Mouse (Mus musculus): ENCODE data around the gene Smyd3.

Gene Smyd3

GRCm38 (mm10) chr1:179517713-179518465, at the start of gene Smyd3:
TSS of gene Smyd3 (minus strand) at chr1:179518041.
- ChIA-PET CTCF (interaction anchor here in 3 of 4 experiments (0.5 to 2.9 kb wide), 26 partner anchors 9 to 822 kb away, joined by 3 to 17 read pairs (median 4); partner anchors contain the start of genes Cnst (in 2 of the 3) and Tfb2m (in 2 of the 3)), POLR2A (interaction anchor here (0.5 to 3.8 kb wide), 44 partner anchors 9 to 1181 kb away, joined by 3 to 34 read pairs (median 5); partner anchors contain the start of genes Cnst (in 2 of the 4), Sccpdh (in 2 of the 4) and Tfb2m (in 2 of the 4))

- POLR2A ChIA-PET, result interaction anchor here in 2 of 4 experiments (0.9 to 2.9 kb wide), 8 partner anchors 8 to 61 kb away, joined by 3 to 16 read pairs (median 4); no protein-coding TSS in a partner anchor
Observed at GRCm38 (mm10) chr1:179567558-179567957, 49.7 kb upstream of the Smyd3 start.

GRCm38 (mm10) chr1:179563926-179564325, 46.1 kb upstream of the Smyd3 start:
- CTCF ChIA-PET, result interaction anchor here in 1 of 4 experiments (1.2 kb wide), 1 partner anchor 61 kb away, joined by 4 read pairs; no protein-coding TSS in a partner anchor
- POLR2A ChIA-PET, result interaction anchor here in 3 of 4 experiments (0.7 to 3.0 kb wide), 9 partner anchors 10 to 42 kb away, joined by 3 to 16 read pairs (median 3); partner anchors contain the start of genes Cnst (in 2 of the 3) and Tfb2m (in 1 of the 3)

More at GRCm38 (mm10) chr1:179567558-179567957, 49.7 kb upstream of the Smyd3 start:
- CTCF ChIA-PET, result interaction anchor here in 1 of 4 experiments (1.9 kb wide), 1 partner anchor 50 kb away, joined by 6 read pairs; the partner anchor contains the start of gene Smyd3

GRCm38 (mm10) chr1:179563211-179563610, 45.4 kb upstream of the Smyd3 start:
- ChIA-PET POLR2A (interaction anchor here in 2 of 4 experiments (0.6 to 3.0 kb wide), 7 partner anchors 10 to 48 kb away, joined by 3 to 16 read pairs (median 5); partner anchors contain the start of genes Cnst (in 2 of the 2) and Tfb2m (in 1 of the 2)), CTCF (interaction anchor here in 1 of 4 experiments (1.2 kb wide), 1 partner anchor 61 kb away, joined by 4 read pairs; no protein-coding TSS in a partner anchor)

GRCm38 (mm10) chr1:179560845-179561430, 43.1 kb upstream of the Smyd3 start:
- CTCF ChIA-PET, result interaction anchor here in 1 of 4 experiments (0.6 kb wide), 1 partner anchor 103 kb away, joined by 4 read pairs; no protein-coding TSS in a partner anchor
- POLR2A ChIA-PET, result interaction anchor here in 2 of 4 experiments (0.6 to 3.8 kb wide), 14 partner anchors 8 to 63 kb away, joined by 3 to 55 read pairs (median 3); partner anchors contain the start of genes Cnst (in 1 of the 2), Smyd3 (in 1 of the 2) and Tfb2m (in 1 of the 2)

- POLR2A ChIA-PET, result interaction anchor here (0.6 to 3.8 kb wide), 29 partner anchors 8 to 102 kb away, joined by 3 to 55 read pairs (median 4); partner anchors contain the start of genes Cnst (in 3 of the 4), Tfb2m (in 3 of the 4) and Smyd3 (in 1 of the 4)
- CTCF ChIA-PET, result interaction anchor here in 3 of 4 experiments (0.7 to 1.5 kb wide), 6 partner anchors 33 to 730 kb away, joined by 3 to 10 read pairs (median 4); partner anchors contain the start of gene Smyd3 (in 1 of the 3)
Observed at GRCm38 (mm10) chr1:179559446-179560194, 41.8 kb upstream of the Smyd3 start.

GRCm38 (mm10) chr1:179556921-179557320, 39.1 kb upstream of the Smyd3 start:
- POLR2A ChIA-PET, result interaction anchor here in 1 of 4 experiments (0.5 kb wide), 1 partner anchor 47 kb away, joined by 3 read pairs; no protein-coding TSS in a partner anchor
- CTCF ChIA-PET, result no interaction called here

- CTCF ChIA-PET, result no interaction called here
- POLR2A ChIA-PET, result interaction anchor here in 3 of 4 experiments (1.1 to 2.8 kb wide), 6 partner anchors 10 to 51 kb away, joined by 3 to 11 read pairs (median 4); no protein-coding TSS in a partner anchor
Observed at GRCm38 (mm10) chr1:179553949-179554347, 36.1 kb upstream of the Smyd3 start.

GRCm38 (mm10) chr1:179553197-179553948, 35.5 kb upstream of the Smyd3 start:
- POLR2A ChIA-PET, result interaction anchor here (0.5 to 2.8 kb wide), 14 partner anchors 10 to 649 kb away, joined by 3 to 11 read pairs (median 3); partner anchors contain the start of gene Smyd3 (in 1 of the 4)
- CTCF ChIA-PET, result interaction anchor here in 2 of 4 experiments (0.6 to 0.7 kb wide), 2 partner anchors 22 to 322 kb away, joined by 3 to 7 read pairs; no protein-coding TSS in a partner anchor

- POLR2A ChIA-PET, result interaction anchor here (0.5 to 2.8 kb wide), 15 partner anchors 10 to 649 kb away, joined by 3 to 11 read pairs (median 3); partner anchors contain the start of gene Smyd3 (in 1 of the 4)
- CTCF ChIA-PET, result interaction anchor here in 1 of 4 experiments (0.7 to 1.1 kb wide), 2 partner anchors 50 to 321 kb away, joined by 3 to 7 read pairs; no protein-coding TSS in a partner anchor
Observed at GRCm38 (mm10) chr1:179552751-179553150, 34.9 kb upstream of the Smyd3 start.

- POLR2A ChIA-PET, result interaction anchor here in 2 of 4 experiments (0.6 to 1.7 kb wide), 5 partner anchors 9 to 41 kb away, joined by 3 to 5 read pairs (median 3); partner anchors contain the start of gene Smyd3 (in 1 of the 2)
- CTCF ChIA-PET, result interaction anchor here in 1 of 4 experiments (1.1 kb wide), 1 partner anchor 49 kb away, joined by 3 read pairs; no protein-coding TSS in a partner anchor
Observed at GRCm38 (mm10) chr1:179551921-179552320, 34.1 kb upstream of the Smyd3 start.

GRCm38 (mm10) chr1:179551336-179551735, 33.5 kb upstream of the Smyd3 start:
- POLR2A ChIA-PET, result interaction anchor here in 2 of 4 experiments (0.5 to 1.7 kb wide), 3 partner anchors 14 to 47 kb away, joined by 3 to 5 read pairs (median 4); partner anchors contain the start of gene Smyd3 (in 1 of the 2)
- CTCF ChIA-PET, result interaction anchor here in 1 of 4 experiments (0.6 to 1.2 kb wide), 3 partner anchors 41 to 164 kb away, joined by 3 read pairs; no protein-coding TSS in a partner anchor

GRCm38 (mm10) chr1:179548996-179549752, 31.3 kb upstream of the Smyd3 start:
- CTCF ChIA-PET, result interaction anchor here in 2 of 4 experiments (0.7 to 1.4 kb wide), 3 partner anchors 32 to 904 kb away, joined by 4 read pairs; partner anchors contain the start of gene Smyd3 (in 1 of the 2)

GRCm38 (mm10) chr1:179548220-179548619, 30.4 kb upstream of the Smyd3 start:
- ChIA-PET CTCF (interaction anchor here in 1 of 4 experiments (1.4 kb wide), 1 partner anchor 46 kb away, joined by 4 read pairs; no protein-coding TSS in a partner anchor), POLR2A (interaction anchor here in 3 of 4 experiments (0.9 to 6.8 kb wide), 10 partner anchors 12 to 85 kb away, joined by 3 to 55 read pairs (median 14); partner anchors contain the start of gene Smyd3 (in 2 of the 3))

More at GRCm38 (mm10) chr1:179548996-179549752, 31.3 kb upstream of the Smyd3 start:
- POLR2A ChIA-PET, result interaction anchor here in 3 of 4 experiments (0.5 to 6.8 kb wide), 6 partner anchors 8 to 38 kb away, joined by 3 to 55 read pairs (median 11); no protein-coding TSS in a partner anchor

- POLR2A ChIA-PET, result interaction anchor here in 3 of 4 experiments (0.7 to 6.8 kb wide), 26 partner anchors 9 to 1138 kb away, joined by 3 to 55 read pairs (median 4); partner anchors contain the start of gene Smyd3 (in 2 of the 3)
- CTCF ChIA-PET, result interaction anchor here in 3 of 4 experiments (0.9 to 1.8 kb wide), 7 partner anchors 29 to 188 kb away, joined by 3 to 7 read pairs (median 5); partner anchors contain the start of gene Smyd3 (in 1 of the 3)
Observed at GRCm38 (mm10) chr1:179547176-179547575, 29.3 kb upstream of the Smyd3 start.
